Mouse (Mus musculus) lung, postnatal 0 days (tissue): ENCODE measurements around the gene Thsd7b. TPM values are rescaled to one million over a fixed set of nuclear protein-coding genes. Genes with fewer than 3 reads are reported as not detected.
"Not testable (repeated sequence)": the region's sequence is repeated elsewhere in the genome, so short reads cannot be mapped to it uniquely, and the experiment has no call there.

Experiments used
- ATAC-seq: fragments of 200-750 bp; cut with Nextera tagmentation; 2 replicates; pipeline ENCODE4 v1.8.0; 2017; ENCODE audit warnings: moderate library complexity
- DNase-seq: peaks from one replicate; pipeline ENCODE4 v3.0.0-alpha.2; 2016; ENCODE audit warnings: low spot score
- H3K27ac ChIP-seq: fragments of 300-500 bp; sonication (generic); 2 replicates; pipeline ENCODE4 v1.5.1; 2014; ENCODE audit warnings: antibody characterized with exemption, mild to moderate bottlenecking, low read length, mixed read lengths
- H3K27me3 ChIP-seq: fragments of 300-500 bp; sonication (generic); replicated peaks from 2 replicates; pipeline ENCODE4 v1.6.1; 2014; ENCODE audit warnings: low read length, mixed read lengths; ENCODE audit not compliant: insufficient read depth
- H3K36me3 ChIP-seq: fragments of 300-500 bp; sonication (generic); 2 replicates; pipeline ENCODE4 v1.6.1; 2014; ENCODE audit warnings: low read length, mixed read lengths; ENCODE audit not compliant: insufficient read depth
- H3K4me1 ChIP-seq: fragments of 300-500 bp; sonication (generic); 2 replicates; pipeline ENCODE4 v1.6.1; 2014; ENCODE audit warnings: antibody characterized with exemption, low read depth, low read length, mixed read lengths; ENCODE audit not compliant: insufficient read depth
- H3K4me2 ChIP-seq: fragments of 300-500 bp; sonication (generic); replicated peaks from 2 replicates; pipeline ENCODE4 v1.6.1; 2014; ENCODE audit warnings: low read depth, mild to moderate bottlenecking, low read length, moderate library complexity, mixed read lengths
- H3K4me3 ChIP-seq: fragments of 300-500 bp; sonication (generic); 2 replicates; pipeline ENCODE4 v1.5.1; 2014; ENCODE audit warnings: low read depth, low read length
- H3K9ac ChIP-seq: fragments of 300-500 bp; sonication (generic); replicated peaks from 2 replicates; pipeline ENCODE4 v1.6.1; 2014; ENCODE audit warnings: low read depth, mild to moderate bottlenecking
- H3K9me3 ChIP-seq: fragments of 300-500 bp; sonication (generic); 2 replicates; pipeline ENCODE4 v1.6.1; 2016; ENCODE audit warnings: low read length, mixed read lengths
- CTCF ChIP-seq: IDR thresholded peaks from 2 replicates; pipeline ENCODE4 v1.5.1; 2016; ENCODE audit warnings: antibody characterized with exemption, mild to moderate bottlenecking
- EP300 ChIP-seq: IDR thresholded peaks from 2 replicates; pipeline ENCODE4 v1.6.1; 2016; ENCODE audit warnings: antibody characterized with exemption, mild to moderate bottlenecking, control low read depth
- WGBS: fragments of 180-500 bp; shearing (Covaris S2); extraction: QIAGEN DNeasy Blood & Tissue Kit; methylation state at CpG from one replicate; pipeline ENCODE4 v1.1.7; 2014; 5-methylcytosine and 5-hydroxymethylcytosine counted together
- polyA plus RNA-seq: library from polyadenylated mRNA; unstranded; fragments of >200 nt; fragmentation: Nextera tagmentation; extraction: Ambion mirVana; gene quantifications from 2 replicates; pipeline ENCODE4 v1.2.1, GENCODE M21; 2015

Thsd7b gene
- polyA plus RNA-seq, 1 experiment from 2014 or later, result 0.10 TPM

DNA sequence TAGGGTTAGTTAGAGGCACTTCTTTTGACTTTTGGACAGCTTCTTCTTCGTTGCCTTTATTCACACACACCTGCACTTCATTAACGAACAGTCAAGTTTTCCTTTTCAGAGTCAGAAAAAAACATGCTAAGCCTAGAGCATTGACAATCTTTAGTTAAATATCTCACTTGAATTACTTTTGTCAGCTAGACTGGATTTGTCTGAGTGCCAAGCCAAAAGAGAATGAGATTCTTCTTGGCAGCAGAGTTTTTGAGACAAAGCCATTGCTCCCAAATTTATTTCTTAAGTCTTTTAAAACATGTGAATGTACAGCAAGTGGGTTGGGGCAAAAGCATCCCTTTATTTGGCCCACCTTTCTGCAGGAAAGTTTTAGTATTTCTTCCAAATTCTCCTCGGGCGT, 362.0 kb downstream of the Thsd7b start:
- WGBS, result 75% methylated on average over 4 of the region's 4 CpGs
- no peak overlapping the region for H3K4me2 ChIP-seq
- ATAC-seq, result no peak
- TF ChIP-seq EP300 (no peak), CTCF (no peak)
- H3K36me3 ChIP-seq, result no peaks in the 10 kb centered on the region
- H3K4me1 ChIP-seq, result no peaks in the 10 kb centered on the region
- H3K9me3 ChIP-seq, result no peaks in the 10 kb centered on the region
- H3K27me3 ChIP-seq, result no peaks in the 10 kb centered on the region
- H3K27ac ChIP-seq, result no peak overlapping the region
- DNase-seq, result no peak
- H3K4me3 ChIP-seq, result no peak overlapping the region
- no peak overlapping the region for H3K9ac ChIP-seq

DNA sequence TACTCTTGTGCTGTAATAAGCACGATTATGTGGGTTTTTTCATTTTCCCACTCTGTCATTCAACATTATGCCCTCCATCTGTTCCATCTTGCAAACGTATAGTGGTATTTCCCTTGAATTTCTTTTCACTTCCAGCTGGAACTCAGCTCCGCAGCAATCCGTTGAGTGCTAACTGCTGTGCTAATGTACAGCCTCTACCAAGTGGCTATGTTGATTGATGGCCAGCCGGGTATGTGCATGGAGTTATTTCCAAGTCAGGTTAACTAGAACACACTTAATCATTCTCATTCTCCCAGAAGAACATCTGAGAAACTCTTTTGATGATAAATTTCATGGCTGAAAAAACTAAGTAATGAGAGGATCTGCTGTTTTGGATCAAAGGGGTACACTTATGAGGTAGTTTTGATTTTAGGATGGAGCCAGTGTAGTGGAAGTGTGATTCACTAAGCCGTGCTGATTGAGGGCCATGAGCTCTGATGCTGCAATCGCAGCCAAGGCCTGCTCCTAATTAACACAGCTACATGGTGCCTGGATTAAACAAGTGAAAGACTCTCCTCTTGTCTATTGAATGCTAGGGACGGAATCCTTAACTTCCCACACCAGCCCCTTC, 371.3 kb downstream of the Thsd7b start:
- no peak for TF ChIP-seq EP300
- no peak for TF ChIP-seq CTCF
- Histone ChIP-seq H3K9me3 (no peaks in the 10 kb centered on the region), H3K27me3 (no peaks in the 10 kb centered on the region), H3K9ac (no peak overlapping the region), H3K4me1 (no peaks in the 10 kb centered on the region), H3K36me3 (no peaks in the 10 kb centered on the region), H3K4me2 (no peak overlapping the region), H3K4me3 (no peak overlapping the region), H3K27ac (no peak overlapping the region)
- DNase-seq (no peak), ATAC-seq (no peak)
- WGBS, result 70% methylated on average over 8 of the region's 8 CpGs

DNA sequence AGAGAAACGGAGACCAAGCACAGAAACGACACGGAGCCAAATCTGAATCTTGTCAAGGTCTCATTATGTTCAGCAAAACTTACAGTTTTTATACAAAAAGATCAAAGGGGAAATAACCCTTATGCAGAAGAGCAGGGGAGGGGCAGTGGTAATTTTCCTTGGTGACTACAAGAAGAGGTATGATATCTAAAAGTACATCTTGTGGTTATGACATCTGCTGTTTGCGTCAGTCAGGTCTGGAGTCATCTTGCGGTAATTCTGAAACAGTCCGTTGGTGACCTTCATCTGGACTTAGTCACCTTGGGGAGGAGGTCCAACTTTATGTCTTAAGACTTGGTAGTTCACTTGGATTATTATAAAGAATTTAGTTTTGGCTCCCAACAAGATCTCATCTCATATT, 378.3 kb downstream of the Thsd7b start:
- not testable (repeated sequence) for H3K9ac ChIP-seq, H3K4me2 ChIP-seq, ATAC-seq, H3K9me3 ChIP-seq, H3K36me3 ChIP-seq, H3K4me1 ChIP-seq, DNase-seq, H3K27ac ChIP-seq, H3K27me3 ChIP-seq, H3K4me3 ChIP-seq
- WGBS, result 78% methylated on average over 6 of the region's 6 CpGs

DNA sequence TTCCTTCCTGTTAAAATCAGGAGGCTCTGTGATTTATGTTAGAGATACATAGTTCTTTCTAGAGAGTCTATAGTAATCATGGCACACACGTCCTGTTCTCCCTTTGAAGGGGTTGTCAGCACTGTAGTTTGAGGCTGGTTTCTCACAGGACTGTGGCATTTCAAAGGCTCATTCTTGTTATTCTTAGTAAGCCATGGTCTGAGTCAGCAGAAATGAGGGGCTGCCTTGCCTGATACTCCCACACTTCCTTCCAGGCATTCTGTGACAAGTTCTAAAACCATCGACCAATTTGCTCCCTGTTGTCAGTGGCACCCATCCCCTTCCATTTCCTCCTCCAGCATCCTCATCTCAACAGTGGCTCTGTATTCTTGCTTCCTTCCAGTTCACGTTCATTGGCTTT, 384.9 kb downstream of the Thsd7b start:
- no peak for ATAC-seq
- no peaks in the 10 kb centered on the region for H3K27me3 ChIP-seq
- no peaks in the 10 kb centered on the region for H3K36me3 ChIP-seq
- no peak overlapping the region for H3K4me2 ChIP-seq
- H3K9ac ChIP-seq, result no peak overlapping the region
- DNase-seq, result no peak
- 38% methylated on average over 3 of the region's 3 CpGs for WGBS
- TF ChIP-seq EP300 (no peak), CTCF (no peak)
- H3K27ac ChIP-seq, result no peak overlapping the region
- no peak overlapping the region for H3K4me3 ChIP-seq
- no peaks in the 10 kb centered on the region for H3K9me3 ChIP-seq
- no peaks in the 10 kb centered on the region for H3K4me1 ChIP-seq

DNA sequence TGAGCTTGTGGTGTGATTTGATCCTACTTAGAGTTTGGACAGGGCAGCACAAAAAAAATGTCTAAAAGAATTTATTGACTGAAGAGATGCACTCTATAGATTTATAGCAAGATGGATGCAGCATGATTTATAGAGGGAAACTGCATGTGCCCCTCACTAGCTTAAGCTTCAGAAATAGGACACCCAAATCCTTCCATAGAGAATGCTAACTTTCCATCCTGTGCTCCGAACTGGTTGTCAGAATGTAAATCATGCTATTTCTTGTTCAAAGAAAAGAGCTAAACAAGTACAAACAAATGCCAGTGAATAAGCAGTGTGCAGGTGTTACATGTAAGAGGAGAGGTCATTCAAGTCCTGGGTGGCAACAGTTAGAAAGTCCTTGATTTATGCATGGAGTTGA, 402.8 kb downstream of the Thsd7b start:
- Histone ChIP-seq H3K4me3 (no peak overlapping the region), H3K9ac (no peak overlapping the region), H3K36me3 (no peaks in the 10 kb centered on the region), H3K4me2 (no peak overlapping the region), H3K27ac (no peak overlapping the region), H3K9me3 (no peaks in the 10 kb centered on the region), H3K27me3 (no peaks in the 10 kb centered on the region), H3K4me1 (no peaks in the 10 kb centered on the region)
- whole genome bisulfite sequencing, result 55% methylated on average over 1 of the region's 1 CpGs
- TF ChIP-seq EP300 (no peak), CTCF (no peak)
- no peak for DNase-seq
- ATAC-seq, result no peak

DNA sequence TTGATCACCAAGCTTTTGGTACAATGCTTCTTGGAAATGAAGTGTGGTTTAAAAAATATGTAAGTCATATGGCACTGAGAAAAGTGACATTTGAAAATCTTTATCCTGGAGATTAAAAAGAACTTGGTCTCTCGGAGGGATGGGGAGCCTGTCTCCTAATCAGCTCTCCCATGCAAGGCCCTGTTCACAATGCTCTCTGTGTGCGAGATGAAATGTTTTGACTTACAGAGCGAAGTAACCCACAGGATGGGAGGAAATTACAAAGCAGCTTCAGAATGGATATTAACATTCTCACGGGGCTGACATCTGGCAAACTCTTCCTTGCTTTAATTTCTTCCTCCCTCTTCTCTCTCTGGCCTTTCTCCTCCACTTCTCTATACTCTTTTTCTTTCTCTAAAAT, 405.7 kb downstream of the Thsd7b start:
- H3K4me2 ChIP-seq, result no peak overlapping the region
- 39% methylated on average over 4 of the region's 4 CpGs for WGBS
- H3K27ac ChIP-seq, result no peak overlapping the region
- no peaks in the 10 kb centered on the region for H3K27me3 ChIP-seq
- no peaks in the 10 kb centered on the region for H3K4me1 ChIP-seq
- H3K36me3 ChIP-seq, result no peaks in the 10 kb centered on the region
- TF ChIP-seq EP300 (no peak), CTCF (no peak)
- no peak overlapping the region for H3K4me3 ChIP-seq
- DNase-seq (no peak), ATAC-seq (no peak)
- no peaks in the 10 kb centered on the region for H3K9me3 ChIP-seq
- no peak overlapping the region for H3K9ac ChIP-seq

DNA sequence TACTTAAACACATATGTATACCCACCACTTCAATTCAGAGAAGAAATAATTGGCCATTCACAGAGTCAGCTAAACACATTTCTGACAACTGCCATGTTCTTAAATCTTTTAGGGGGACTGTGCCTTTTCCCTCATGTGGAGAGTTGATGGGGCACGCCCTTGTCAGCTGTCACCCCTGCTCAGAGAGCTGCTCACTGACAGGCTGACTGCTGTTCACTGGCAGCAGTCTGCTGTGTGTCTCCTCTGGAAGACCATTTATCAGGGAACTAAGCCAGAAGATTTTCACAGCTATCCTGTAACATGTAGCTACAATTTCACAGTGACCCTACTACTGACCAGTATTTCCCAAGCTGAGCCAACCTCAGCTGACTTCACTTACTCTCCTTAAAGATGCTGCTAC, 432.6 kb downstream of the Thsd7b start:
- no peak overlapping the region for H3K4me3 ChIP-seq
- no peaks in the 10 kb centered on the region for H3K9me3 ChIP-seq
- no peak for TF ChIP-seq EP300
- no peak for TF ChIP-seq CTCF
- no peak for DNase-seq
- no peak overlapping the region for H3K9ac ChIP-seq
- H3K27me3 ChIP-seq, result no peaks in the 10 kb centered on the region
- no peak overlapping the region for H3K27ac ChIP-seq
- no peak for ATAC-seq
- H3K4me2 ChIP-seq, result no peak overlapping the region
- no peaks in the 10 kb centered on the region for H3K4me1 ChIP-seq
- H3K36me3 ChIP-seq, result no peaks in the 10 kb centered on the region
- 59% methylated on average over 1 of the region's 1 CpGs for WGBS
